Mouse (Mus musculus) E14TG2a.4 (cell line): ENCODE results near the gene Ndufb4.
"Not testable (repeated sequence)": the region's sequence is repeated elsewhere in the genome, so short reads cannot be mapped to it uniquely, and the experiment has no call there.

Experiments used
- H3K27me3 ChIP-seq: 2 replicates; pipeline ENCODE4 v1.6.1; 2014; ENCODE audit warnings: low read length, control low read depth; ENCODE audit not compliant: insufficient read depth
- H3K36me3 ChIP-seq: 2 replicates; pipeline ENCODE4 v1.6.1; 2014; ENCODE audit warnings: low read length, control low read depth; ENCODE audit not compliant: insufficient read depth
- H3K4me1 ChIP-seq: replicated peaks from 2 replicates; pipeline ENCODE4 v1.6.1; 2014; ENCODE audit warnings: low read depth, low read length, control low read depth
- H3K4me3 ChIP-seq: replicated peaks from 2 replicates; pipeline ENCODE4 v1.5.1; 2014; ENCODE audit warnings: mild to moderate bottlenecking, low read length
- H3K9me3 ChIP-seq: 2 replicates; pipeline ENCODE4 v1.6.1; 2014; ENCODE audit warnings: low read length, control low read depth
- CTCF ChIP-seq: conservative IDR thresholded peaks from 2 replicates; pipeline ENCODE4 v1.5.1; 2014; ENCODE audit warnings: low read length
- NANOG ChIP-seq: IDR thresholded peaks from 2 replicates; pipeline ENCODE4 v1.6.1; 2014; ENCODE audit warnings: borderline replicate concordance, low read length, mixed read lengths
- POU5F1 ChIP-seq: IDR thresholded peaks from 2 replicates; pipeline ENCODE4 v1.6.1; 2014; ENCODE audit warnings: low read length, borderline replicate concordance

Gene Ndufb4

GRCm38 (mm10) chr16:37651467-37651866, 2.8 kb downstream of the Ndufb4 start:
- Histone ChIP-seq H3K9me3 (no peaks in the 10 kb centered on the region), H3K4me3 (0 out of 2 replicates have a peak overlapping the region, but pooled peaks have one; percentile 95), H3K4me1 (peaks cover 84% of the 10 kb centered on the region), H3K36me3 (peaks cover 34% of the 10 kb centered on the region), H3K27me3 (no peaks in the 10 kb centered on the region)
- TF ChIP-seq NANOG: no peak
- no peak for TF ChIP-seq POU5F1
- no peak for TF ChIP-seq CTCF

GRCm38 (mm10) chr16:37649068-37649467, 5.2 kb downstream of the Ndufb4 start:
- Histone ChIP-seq H3K9me3 (no peaks in the 10 kb centered on the region), H3K27me3 (no peaks in the 10 kb centered on the region), H3K36me3 (peaks cover 50% of the 10 kb centered on the region), H3K4me1 (peaks cover 71% of the 10 kb centered on the region), H3K4me3 (no peak overlapping the region)
- TF ChIP-seq NANOG (no peak), CTCF (no peak), POU5F1 (no peak)

GRCm38 (mm10) chr16:37647936-37648335, 6.3 kb downstream of the Ndufb4 start:
- H3K4me1 ChIP-seq: peaks cover 65% of the 10 kb centered on the region
- no peaks in the 10 kb centered on the region for H3K27me3 ChIP-seq
- H3K9me3 ChIP-seq: no peaks in the 10 kb centered on the region
- peaks cover 50% of the 10 kb centered on the region for H3K36me3 ChIP-seq
- TF ChIP-seq CTCF (no peak), NANOG (no peak), POU5F1 (no peak)
- no peak overlapping the region for H3K4me3 ChIP-seq

- Histone ChIP-seq H3K4me3 (no peak overlapping the region), H3K9me3 (no peaks in the 10 kb centered on the region), H3K27me3 (no peaks in the 10 kb centered on the region), H3K4me1 (peaks cover 56% of the 10 kb centered on the region), H3K36me3 (peaks cover 42% of the 10 kb centered on the region)
- no peak for TF ChIP-seq CTCF
- TF ChIP-seq POU5F1: no peak
- no peak for TF ChIP-seq NANOG
Measured at GRCm38 (mm10) chr16:37647067-37647466, 7.2 kb downstream of the Ndufb4 start.

- Histone ChIP-seq H3K4me1 (peaks cover 45% of the 10 kb centered on the region), H3K27me3 (no peaks in the 10 kb centered on the region), H3K36me3 (peaks cover 41% of the 10 kb centered on the region), H3K9me3 (no peaks in the 10 kb centered on the region), H3K4me3 (no peak overlapping the region)
- no peak for TF ChIP-seq CTCF
Measured at GRCm38 (mm10) chr16:37645799-37646198, 8.5 kb downstream of the Ndufb4 start.

GRCm38 (mm10) chr16:37645211-37645610, 9.0 kb downstream of the Ndufb4 start:
- Histone ChIP-seq H3K9me3 (no peaks in the 10 kb centered on the region), H3K36me3 (peaks cover 41% of the 10 kb centered on the region)
- no peak for TF ChIP-seq POU5F1
- no peak for TF ChIP-seq NANOG

GRCm38 (mm10) chr16:37644486-37644885, 9.8 kb downstream of the Ndufb4 start:
- H3K4me1 ChIP-seq: peaks cover 33% of the 10 kb centered on the region
- H3K27me3 ChIP-seq: peaks cover 5% of the 10 kb centered on the region; the same call in 1 of the 2 replicates
- no peaks in the 10 kb centered on the region for H3K9me3 ChIP-seq
- TF ChIP-seq CTCF: no peak
- no peak for TF ChIP-seq POU5F1
- no peak for TF ChIP-seq NANOG
- H3K4me3 ChIP-seq: no peak overlapping the region
- peaks cover 41% of the 10 kb centered on the region for H3K36me3 ChIP-seq

More at GRCm38 (mm10) chr16:37645211-37645610, 9.0 kb downstream of the Ndufb4 start:
- no peaks in the 10 kb centered on the region for H3K27me3 ChIP-seq
- no peak overlapping the region for H3K4me3 ChIP-seq
- peaks cover 39% of the 10 kb centered on the region for H3K4me1 ChIP-seq

- not testable (repeated sequence) for H3K36me3 ChIP-seq, H3K4me1 ChIP-seq, H3K27me3 ChIP-seq, H3K4me3 ChIP-seq, H3K9me3 ChIP-seq
Measured at GRCm38 (mm10) chr16:37640522-37640921, 13.7 kb downstream of the Ndufb4 start.

GRCm38 (mm10) chr16:37637802-37638201, 16.5 kb downstream of the Ndufb4 start:
- H3K27me3 ChIP-seq: peaks cover 9% of the 10 kb centered on the region
- no peaks in the 10 kb centered on the region for H3K36me3 ChIP-seq
- no peak overlapping the region for H3K4me3 ChIP-seq
- no peaks in the 10 kb centered on the region for H3K9me3 ChIP-seq
- H3K4me1 ChIP-seq: 0 out of 2 replicates have a peak, but pooled peaks cover 5% of the 10 kb centered on the region
- no peak for TF ChIP-seq POU5F1
- TF ChIP-seq CTCF: no peak
- no peak for TF ChIP-seq NANOG

GRCm38 (mm10) chr16:37636107-37636506, 18.1 kb downstream of the Ndufb4 start:
- 0 out of 2 replicates have a peak, but pooled peaks cover 5% of the 10 kb centered on the region for H3K4me1 ChIP-seq
- H3K4me3 ChIP-seq: no peak overlapping the region
- peaks cover 9% of the 10 kb centered on the region for H3K27me3 ChIP-seq
- no peaks in the 10 kb centered on the region for H3K36me3 ChIP-seq
- TF ChIP-seq POU5F1 (no peak), NANOG (no peak), CTCF (no peak; the same call in 1 of the 2 replicates)
- H3K9me3 ChIP-seq: no peaks in the 10 kb centered on the region
